Mouse (Mus musculus) neural tube, embryonic 12.5 days (tissue): ENCODE measurements around the gene Tmprss12. TPM values are rescaled to one million over a fixed set of nuclear protein-coding genes. Genes with fewer than 3 reads are reported as not detected.

Experiments used
- ATAC-seq: fragments of 200-750 bp; cut with Nextera tagmentation; 2 replicates; pipeline ENCODE4 v1.8.0; 2017; ENCODE audit warnings: low read depth, mild to moderate bottlenecking, moderate TSS enrichment, moderate library complexity; ENCODE audit not compliant: low FRiP score
- H3K27ac ChIP-seq: fragments of 300-500 bp; sonication (generic); 2 replicates; pipeline ENCODE4 v1.5.1; 2016
- H3K27me3 ChIP-seq: fragments of 300-500 bp; sonication (generic); replicated peaks from 2 replicates; pipeline ENCODE4 v1.6.1; 2016; ENCODE audit warnings: mild to moderate bottlenecking
- H3K36me3 ChIP-seq: fragments of 300-500 bp; sonication (generic); 2 replicates; pipeline ENCODE4 v1.6.1; 2016; ENCODE audit warnings: mild to moderate bottlenecking
- H3K4me1 ChIP-seq: fragments of 300-500 bp; sonication (generic); 2 replicates; pipeline ENCODE4 v1.6.1; 2016
- H3K4me2 ChIP-seq: fragments of 300-500 bp; sonication (generic); replicated peaks from 2 replicates; pipeline ENCODE4 v1.6.1; 2016; ENCODE audit warnings: mild to moderate bottlenecking
- H3K4me3 ChIP-seq: fragments of 300-500 bp; sonication (generic); 2 replicates; pipeline ENCODE4 v1.5.1; 2016
- H3K9ac ChIP-seq: fragments of 300-500 bp; sonication (generic); 2 replicates; pipeline ENCODE4 v1.6.1; 2016; ENCODE audit warnings: mild to moderate bottlenecking
- H3K9me3 ChIP-seq: fragments of 300-500 bp; sonication (generic); 2 replicates; pipeline ENCODE4 v1.6.1; 2016; ENCODE audit warnings: mild to moderate bottlenecking
- WGBS: fragments of 180-500 bp; shearing (Covaris S2); methylation state at CpG from one replicate; pipeline ENCODE4 v1.1.7; 2016; 5-methylcytosine and 5-hydroxymethylcytosine counted together
- polyA plus RNA-seq: library from polyadenylated mRNA; unstranded; fragments of >200 nt; fragmentation: Nextera tagmentation; extraction: Ambion mirVana; gene quantifications from 2 replicates; pipeline ENCODE4 v1.2.1, GENCODE M21; 2016

The Tmprss12 gene
- not detected in 2 replicates for polyA plus RNA-seq

DNA sequence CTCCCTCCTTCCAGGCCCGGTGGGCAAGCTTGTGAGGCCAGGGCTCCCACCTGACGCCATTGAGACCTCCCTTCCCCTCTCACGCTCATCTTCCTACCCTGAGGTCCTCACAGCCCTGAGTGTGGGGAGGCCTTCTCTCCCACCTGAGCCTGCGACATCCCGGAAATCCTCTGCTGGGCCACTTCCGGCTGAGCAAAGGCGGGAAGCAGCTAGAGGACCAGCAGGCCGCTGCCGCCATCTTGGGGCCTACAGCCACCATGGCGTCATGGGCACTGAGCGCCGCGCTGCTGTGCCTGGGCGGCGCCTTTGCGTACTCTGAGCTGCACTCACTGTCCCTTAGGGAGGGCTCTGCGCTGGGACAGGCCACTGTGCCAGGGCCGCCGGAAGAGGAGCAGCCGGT is at the start of gene Tmprss12:
Tmprss12 (plus strand) TSS at position 212 of the 400 bp plus-strand sequence.
- no peak within 1 kb of the TSS for H3K4me2 ChIP-seq
- H3K9me3 ChIP-seq, result peaks cover 4% of the 10 kb centered on the region; the same call in 1 of the 2 replicates
- H3K4me3 ChIP-seq, result no peak within 1 kb of the TSS
- no peaks in the 10 kb centered on the region for H3K36me3 ChIP-seq
- H3K27me3 ChIP-seq, result no peaks in the 10 kb centered on the region
- H3K27ac ChIP-seq, result no peak within 1 kb of the TSS
- H3K9ac ChIP-seq, result no peak within 1 kb of the TSS
- H3K4me1 ChIP-seq, result no peaks in the 10 kb centered on the region
- ATAC-seq, result no peak
- 95% methylated on average over 20 of the region's 20 CpGs for WGBS

DNA sequence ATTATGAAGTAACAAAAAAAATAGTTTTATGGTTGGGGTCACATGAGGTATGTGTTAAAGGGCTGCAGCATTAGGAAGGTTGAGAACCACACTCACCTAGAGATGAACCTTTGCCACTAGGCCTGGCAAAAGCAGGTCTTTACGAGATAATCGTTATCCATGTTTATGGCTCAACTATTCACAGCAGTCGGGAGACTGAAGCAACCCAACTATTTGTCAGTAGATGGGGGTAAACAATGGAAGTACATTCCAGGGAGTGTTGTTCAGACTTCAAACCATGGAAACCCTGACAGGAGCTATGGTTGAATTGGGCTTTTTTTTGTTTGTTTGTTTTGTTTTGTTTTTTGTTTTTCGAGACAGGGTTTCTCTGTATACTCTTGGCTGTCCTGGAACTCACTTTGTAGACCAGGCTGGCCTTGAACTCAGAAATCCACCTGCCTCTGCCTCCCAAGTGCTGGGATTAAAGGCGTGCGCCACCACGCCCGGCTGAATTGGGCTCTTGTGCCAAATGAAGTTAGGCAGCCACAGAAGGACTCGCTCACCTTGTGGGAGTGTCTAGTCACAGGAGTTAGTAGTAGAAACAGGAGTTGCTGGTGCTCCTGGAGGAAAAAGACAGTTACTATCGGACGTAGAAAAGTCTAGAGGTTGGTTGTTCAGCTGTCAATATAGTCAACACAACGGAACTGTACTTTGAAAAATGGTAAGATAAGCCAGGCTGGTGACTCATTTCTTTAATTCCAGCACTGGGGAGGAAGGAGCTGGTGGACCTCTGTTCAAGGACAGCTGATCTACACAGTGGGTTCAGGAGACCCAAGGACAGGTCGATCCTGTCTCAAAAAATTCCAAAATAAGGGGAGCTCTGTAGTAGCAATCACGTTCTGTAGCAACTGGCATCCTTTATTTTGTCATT is 48.8 kb upstream of the Tmprss12 start:
- ATAC-seq, result no peak
- H3K36me3 ChIP-seq, result peaks cover 33% of the 10 kb centered on the region
- H3K9ac ChIP-seq, result no peak overlapping the region
- no peak overlapping the region for H3K27ac ChIP-seq
- H3K9me3 ChIP-seq, result no peaks in the 10 kb centered on the region
- no peaks in the 10 kb centered on the region for H3K27me3 ChIP-seq
- no peak overlapping the region for H3K4me3 ChIP-seq
- WGBS, result 81% methylated on average over 14 of the region's 14 CpGs
- H3K4me1 ChIP-seq, result peaks cover 13% of the 10 kb centered on the region
- no peak overlapping the region for H3K4me2 ChIP-seq

DNA sequence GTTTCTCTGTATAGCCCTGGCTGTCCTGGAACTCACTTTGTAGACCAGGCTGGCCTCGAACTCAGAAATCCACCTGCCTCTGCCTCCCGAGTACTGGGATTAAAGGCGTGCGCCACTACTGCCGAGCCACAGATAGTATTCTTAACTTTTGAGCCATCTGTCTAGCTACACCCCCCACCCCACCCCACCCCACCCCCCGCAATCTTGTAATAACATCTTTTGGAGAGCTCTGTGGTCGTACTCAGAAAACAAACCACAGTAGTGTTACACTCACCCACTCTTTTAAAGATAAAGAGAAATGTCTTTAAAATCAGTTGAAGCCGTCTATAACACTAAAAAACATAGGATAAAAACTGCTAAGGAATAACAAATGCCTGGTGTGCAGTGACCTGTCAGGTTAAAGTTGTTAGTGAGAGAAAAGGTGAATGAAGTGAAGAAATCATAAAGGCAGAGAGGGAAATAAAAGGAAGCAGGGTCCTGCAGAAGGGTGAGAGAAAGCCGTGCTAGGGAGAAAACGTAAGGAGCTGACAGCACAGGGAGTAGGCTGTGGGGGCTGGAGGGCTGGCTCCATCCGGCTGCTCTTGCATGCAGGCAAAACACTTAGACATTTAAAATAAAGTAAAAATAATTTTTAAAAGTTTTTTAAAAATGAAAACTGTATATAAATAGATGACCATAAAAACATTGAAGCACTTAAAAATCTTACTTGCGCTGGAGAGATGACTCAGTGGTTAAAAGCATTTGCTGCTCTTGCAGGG is 45.2 kb upstream of the Tmprss12 start:
- Histone ChIP-seq H3K4me3 (no peak overlapping the region), H3K9ac (no peak overlapping the region), H3K4me1 (no peaks in the 10 kb centered on the region), H3K4me2 (no peak overlapping the region), H3K36me3 (peaks cover 48% of the 10 kb centered on the region), H3K9me3 (no peaks in the 10 kb centered on the region), H3K27me3 (no peaks in the 10 kb centered on the region), H3K27ac (no peak overlapping the region)
- ATAC-seq, result no peak
- 95% methylated on average over 12 of the region's 12 CpGs for WGBS

DNA sequence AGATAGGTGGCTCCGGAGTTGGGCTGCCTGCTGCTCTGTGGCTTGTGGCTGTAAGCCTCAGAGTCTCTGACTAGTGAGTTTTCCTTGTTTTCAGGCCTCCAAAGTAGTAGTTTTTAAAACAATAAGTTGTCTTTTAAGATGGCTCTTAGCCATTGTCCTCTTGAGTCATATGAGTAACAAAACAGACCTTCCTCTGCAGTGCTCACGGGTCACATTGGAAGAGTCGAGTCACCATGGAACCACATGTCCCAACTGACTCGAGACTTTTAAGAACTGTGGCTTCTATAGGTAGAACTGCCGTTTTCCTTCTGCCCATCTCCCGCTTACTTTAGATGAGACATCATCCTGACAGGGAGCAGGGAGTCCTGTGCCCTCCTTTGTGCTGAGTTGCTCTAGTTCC is 43.7 kb upstream of the Tmprss12 start:
- Histone ChIP-seq H3K4me3 (no peak overlapping the region), H3K4me2 (no peak overlapping the region), H3K27ac (no peak overlapping the region), H3K9me3 (no peaks in the 10 kb centered on the region), H3K4me1 (no peaks in the 10 kb centered on the region), H3K9ac (no peak overlapping the region), H3K36me3 (peaks cover 61% of the 10 kb centered on the region), H3K27me3 (no peaks in the 10 kb centered on the region)
- no peak for ATAC-seq
- 92% methylated on average over 6 of the region's 6 CpGs for WGBS

DNA sequence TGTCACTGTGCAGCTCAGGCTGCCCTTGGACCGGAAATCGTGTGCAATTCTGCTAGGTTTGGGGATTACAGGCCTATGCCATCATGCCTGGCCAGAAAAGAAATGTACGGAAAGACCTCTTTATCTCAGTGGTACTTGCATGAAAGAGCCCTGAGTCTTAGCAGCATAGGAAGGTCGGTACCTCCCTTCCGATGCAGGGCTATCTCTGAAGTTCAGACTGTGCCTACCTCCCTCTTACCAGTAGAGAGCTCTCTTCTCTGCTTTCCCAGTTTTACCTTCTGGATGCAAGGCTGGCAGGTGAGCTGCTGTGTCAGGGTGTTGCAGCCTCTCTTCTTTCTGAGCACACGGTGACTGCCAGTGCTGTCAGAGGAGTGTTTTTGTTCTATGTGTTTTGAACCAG is 38.9 kb upstream of the Tmprss12 start:
- H3K4me2 ChIP-seq, result no peak overlapping the region
- H3K36me3 ChIP-seq, result peaks cover 64% of the 10 kb centered on the region
- no peak overlapping the region for H3K9ac ChIP-seq
- 98% methylated on average over 6 of the region's 6 CpGs for WGBS
- ATAC-seq, result no peak
- H3K27ac ChIP-seq, result no peak overlapping the region
- no peak overlapping the region for H3K4me3 ChIP-seq
- no peaks in the 10 kb centered on the region for H3K4me1 ChIP-seq
- H3K27me3 ChIP-seq, result no peaks in the 10 kb centered on the region
- H3K9me3 ChIP-seq, result no peaks in the 10 kb centered on the region

DNA sequence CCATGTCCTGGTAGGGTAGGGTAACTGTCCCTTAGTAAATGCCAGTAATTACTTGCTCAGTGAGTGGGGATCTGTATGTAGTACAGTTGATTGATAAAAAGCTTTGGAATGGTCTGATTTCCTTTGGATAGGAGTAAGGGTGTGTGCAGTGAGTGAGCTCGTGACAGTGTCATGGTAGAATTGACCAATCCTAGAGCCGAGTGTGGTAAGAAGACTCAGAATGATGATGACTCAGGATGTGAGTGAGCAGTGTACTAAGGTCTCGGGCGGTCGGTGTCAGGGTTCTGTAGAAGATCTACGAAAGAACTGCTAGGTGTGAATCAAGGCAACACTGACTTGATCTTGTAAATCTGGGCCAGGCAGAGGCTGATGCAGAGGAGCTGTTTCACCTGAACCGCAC is 34.7 kb upstream of the Tmprss12 start:
- no peak overlapping the region for H3K9ac ChIP-seq
- no peak overlapping the region for H3K27ac ChIP-seq
- H3K4me1 ChIP-seq, result no peaks in the 10 kb centered on the region
- H3K4me2 ChIP-seq, result no peak overlapping the region
- ATAC-seq, result no peak
- H3K4me3 ChIP-seq, result no peak overlapping the region
- WGBS, result 95% methylated on average over 7 of the region's 7 CpGs
- no peaks in the 10 kb centered on the region for H3K27me3 ChIP-seq
- no peaks in the 10 kb centered on the region for H3K9me3 ChIP-seq
- H3K36me3 ChIP-seq, result peaks cover 80% of the 10 kb centered on the region

DNA sequence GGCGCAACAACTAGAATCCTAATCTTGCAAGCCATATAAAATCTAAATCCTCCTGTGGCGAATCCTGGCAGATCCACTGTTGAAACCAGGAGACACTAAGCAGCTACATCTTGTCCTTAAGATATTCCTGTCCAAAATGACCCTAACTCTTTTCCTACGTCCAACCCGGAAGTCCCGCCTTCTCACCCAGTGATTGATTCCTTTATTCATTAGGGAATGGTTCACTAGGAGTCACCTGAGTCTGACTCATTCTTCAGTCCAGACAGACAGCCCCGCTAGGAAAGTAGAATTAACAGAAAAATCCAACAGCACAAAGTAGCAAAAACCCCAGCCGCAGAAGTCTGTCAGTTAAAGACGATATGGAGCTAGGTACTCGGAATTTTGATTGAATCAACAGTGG is 33.3 kb upstream of the Tmprss12 start:
- ATAC-seq, result no peak
- 95% methylated on average over 9 of the region's 9 CpGs for WGBS
- no peak overlapping the region for H3K4me3 ChIP-seq

DNA sequence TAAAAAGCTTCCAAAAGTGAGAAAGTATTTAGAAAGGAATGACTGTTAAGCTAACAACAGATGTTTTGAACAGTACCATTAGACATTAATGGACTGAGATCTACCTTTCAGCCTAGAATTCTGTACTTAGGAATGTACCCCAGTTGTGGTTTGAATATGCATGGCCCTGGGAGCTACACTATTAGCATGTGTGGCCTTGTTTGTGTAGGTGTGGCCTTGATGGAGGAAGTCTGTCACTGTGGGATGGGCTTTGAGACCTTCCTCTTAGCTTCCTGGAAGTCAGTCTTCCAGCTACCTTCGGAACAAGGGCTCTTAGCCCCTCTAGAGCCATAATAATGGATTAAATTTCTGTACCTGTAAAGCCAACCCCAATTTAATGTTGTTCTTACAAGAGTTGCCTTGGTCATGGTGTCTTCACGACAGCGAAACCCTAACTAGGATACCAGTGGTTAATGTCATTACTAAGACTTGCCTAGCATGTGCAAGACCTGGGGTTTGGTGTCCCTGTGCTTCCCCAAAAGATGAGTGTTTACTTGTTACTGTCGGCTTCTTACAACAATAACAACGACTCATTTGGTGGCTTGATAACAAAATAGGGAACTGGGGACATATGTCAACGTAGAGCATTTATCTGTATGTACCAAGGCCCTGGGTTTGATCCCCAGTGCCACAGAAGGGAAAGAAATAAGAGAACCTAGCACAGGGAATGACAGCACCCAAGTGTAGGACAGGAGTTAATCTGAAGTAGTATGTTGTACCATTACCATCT is 31.8 kb upstream of the Tmprss12 start:
- no peak overlapping the region for H3K4me3 ChIP-seq
- peaks cover 84% of the 10 kb centered on the region for H3K36me3 ChIP-seq
- H3K4me1 ChIP-seq, result no peaks in the 10 kb centered on the region
- H3K27me3 ChIP-seq, result no peaks in the 10 kb centered on the region
- no peaks in the 10 kb centered on the region for H3K9me3 ChIP-seq
- H3K4me2 ChIP-seq, result no peak overlapping the region
- no peak overlapping the region for H3K9ac ChIP-seq
- no peak for ATAC-seq
- 96% methylated on average over 6 of the region's 6 CpGs for WGBS
- H3K27ac ChIP-seq, result no peak overlapping the region

More for the DNA sequence above, 33.3 kb upstream of the Tmprss12 start:
- Histone ChIP-seq H3K27ac (no peak overlapping the region), H3K4me1 (no peaks in the 10 kb centered on the region), H3K9ac (no peak overlapping the region), H3K36me3 (peaks cover 84% of the 10 kb centered on the region), H3K27me3 (no peaks in the 10 kb centered on the region), H3K9me3 (no peaks in the 10 kb centered on the region), H3K4me2 (no peak overlapping the region)

DNA sequence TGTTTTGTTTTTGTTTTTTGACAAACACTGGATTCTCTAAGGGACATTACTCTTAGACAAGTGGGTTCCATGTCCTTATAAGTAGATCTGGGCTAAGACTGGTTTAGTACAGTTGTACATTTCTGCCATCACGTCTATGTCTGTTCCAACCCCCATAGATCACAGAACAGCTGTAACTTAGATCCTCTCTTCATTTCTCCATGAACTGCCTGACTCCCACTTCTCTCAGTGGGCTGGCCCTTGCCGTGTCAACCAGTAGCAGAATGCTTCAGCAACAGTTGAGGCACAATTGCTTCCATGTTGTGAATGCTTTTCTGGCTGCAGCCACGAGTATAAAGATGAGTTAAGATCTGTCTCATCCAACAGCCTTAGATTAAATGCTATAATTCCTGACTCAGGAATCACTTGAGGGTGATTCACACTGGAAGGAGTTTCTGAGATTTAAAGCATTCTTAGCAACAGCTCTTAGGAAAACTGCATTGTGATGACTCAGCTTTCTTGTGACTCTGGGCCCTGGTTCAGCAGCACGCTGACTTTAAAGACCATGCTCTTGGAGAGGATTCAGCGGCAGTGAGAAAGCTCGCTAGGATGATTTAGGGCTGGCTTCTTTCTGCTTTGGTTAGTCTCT is 29.4 kb upstream of the Tmprss12 start:
- 93% methylated on average over 6 of the region's 6 CpGs for WGBS
- H3K27ac ChIP-seq, result no peak overlapping the region
- H3K4me2 ChIP-seq, result no peak overlapping the region
- no peak overlapping the region for H3K9ac ChIP-seq
- ATAC-seq, result no peak
- no peaks in the 10 kb centered on the region for H3K27me3 ChIP-seq
- no peaks in the 10 kb centered on the region for H3K4me1 ChIP-seq
- H3K4me3 ChIP-seq, result no peak overlapping the region
- peaks cover 91% of the 10 kb centered on the region for H3K36me3 ChIP-seq
- H3K9me3 ChIP-seq, result no peaks in the 10 kb centered on the region

DNA sequence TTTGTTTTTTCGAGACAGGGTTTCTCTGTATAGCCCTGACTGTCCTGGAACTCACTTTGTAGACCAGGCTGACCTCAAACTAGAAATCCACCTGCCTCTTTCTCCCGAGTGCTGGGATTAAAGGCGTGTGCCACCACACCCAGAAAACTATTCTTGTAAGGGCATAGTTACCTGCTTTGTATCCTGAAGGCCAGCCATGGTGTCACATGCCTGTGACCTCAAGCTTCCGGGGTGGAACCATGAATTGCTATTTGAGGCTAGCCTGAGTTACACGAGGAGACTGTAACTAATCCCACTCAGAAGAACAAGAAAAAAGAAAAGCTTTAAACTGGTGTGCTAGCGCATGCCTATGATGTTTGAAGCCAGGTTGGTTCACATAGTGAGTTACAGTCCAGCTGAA is 24.3 kb upstream of the Tmprss12 start:
- H3K4me2 ChIP-seq, result no peak overlapping the region
- H3K27me3 ChIP-seq, result no peaks in the 10 kb centered on the region
- H3K4me3 ChIP-seq, result no peak overlapping the region
- no peak overlapping the region for H3K27ac ChIP-seq
- no peak for ATAC-seq
- no peaks in the 10 kb centered on the region for H3K9me3 ChIP-seq
- no peak overlapping the region for H3K9ac ChIP-seq
- H3K36me3 ChIP-seq, result peaks cover 75% of the 10 kb centered on the region
- WGBS, result 93% methylated on average over 6 of the region's 6 CpGs
- no peaks in the 10 kb centered on the region for H3K4me1 ChIP-seq

DNA sequence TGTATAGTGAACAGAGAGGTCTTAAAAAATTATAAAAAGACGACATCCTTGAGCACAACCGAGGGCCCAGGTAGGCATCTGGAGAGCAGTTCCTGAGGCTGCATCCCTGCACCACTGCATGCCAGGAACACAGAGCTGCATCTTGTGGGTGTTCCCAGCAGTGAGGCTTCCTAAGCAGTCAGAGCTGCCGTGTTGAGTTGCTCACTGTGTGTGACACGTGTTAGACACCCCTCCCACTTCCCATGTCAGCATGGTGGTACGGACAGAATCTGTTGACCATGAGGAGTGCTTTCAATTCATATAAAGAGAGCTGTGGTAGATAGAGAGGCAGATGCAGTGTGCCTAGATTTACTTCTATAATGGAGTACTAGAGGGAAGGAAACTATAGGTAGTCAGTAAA is 23.3 kb upstream of the Tmprss12 start:
- WGBS, result 91% methylated on average over 5 of the region's 5 CpGs
- Histone ChIP-seq H3K36me3 (peaks cover 67% of the 10 kb centered on the region), H3K4me1 (no peaks in the 10 kb centered on the region), H3K9me3 (no peaks in the 10 kb centered on the region), H3K4me2 (no peak overlapping the region), H3K27ac (no peak overlapping the region), H3K27me3 (no peaks in the 10 kb centered on the region), H3K4me3 (no peak overlapping the region), H3K9ac (no peak overlapping the region)
- ATAC-seq, result no peak
